Mouse (Mus musculus): ENCODE results near the gene Tlr2. TPM values are rescaled to one million over a fixed set of nuclear protein-coding genes. Genes with fewer than 3 reads are reported as not detected.

Tlr2 gene
- 3.1 TPM for total RNA-seq (2023)

DNA sequence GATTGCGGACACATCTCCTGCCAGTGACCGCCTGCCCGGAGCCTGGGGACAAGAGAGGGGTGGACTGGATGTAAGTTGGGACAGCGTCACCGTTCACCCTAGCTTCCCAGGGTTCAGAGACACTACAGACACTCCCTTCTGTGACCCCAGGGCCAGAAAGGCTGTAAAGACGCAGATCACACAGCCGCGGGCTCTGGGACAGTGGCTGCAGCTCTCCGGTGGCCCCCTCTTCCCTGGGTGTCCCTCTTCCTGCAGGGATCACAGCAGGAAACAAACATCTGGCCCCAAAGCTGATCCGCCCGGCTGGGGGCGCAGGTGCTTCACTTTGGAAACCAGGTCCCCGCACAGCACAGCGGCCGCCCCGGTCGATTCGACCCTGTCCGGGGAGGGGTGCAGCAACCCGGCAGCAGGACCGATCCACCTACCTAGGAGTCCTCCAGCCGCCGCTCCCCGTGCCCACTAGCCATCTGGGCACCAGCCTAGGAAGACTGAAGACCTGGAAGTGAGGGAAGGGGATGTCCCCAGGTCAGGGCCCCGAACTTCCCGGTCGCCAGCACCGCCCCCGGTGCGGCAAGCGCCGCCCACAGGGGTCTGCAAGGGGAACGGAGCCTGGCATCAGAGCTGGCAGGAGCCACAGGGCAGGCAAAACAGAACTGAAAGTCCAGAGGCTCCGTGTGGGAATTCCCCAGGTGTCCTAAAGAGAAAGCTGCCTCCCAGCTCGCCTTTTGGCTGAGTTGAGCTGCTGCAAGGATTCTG, at the start of gene Tlr2:
Gene Tlr2 (minus strand): TSS at position 673 of the 756 bp plus-strand sequence.

Other genes with a start within 250 kb of the Tlr2 start
- not detected for gene Sfrp2, start 75.4 kb downstream of the Tlr2 start, total RNA-seq (2023)
- gene Tmem131l, start 198.4 kb upstream of the Tlr2 start, total RNA-seq (2023): 144 TPM